Mouse (Mus musculus): Measurements from ENCODE around the gene Ubqln1.

DNA sequence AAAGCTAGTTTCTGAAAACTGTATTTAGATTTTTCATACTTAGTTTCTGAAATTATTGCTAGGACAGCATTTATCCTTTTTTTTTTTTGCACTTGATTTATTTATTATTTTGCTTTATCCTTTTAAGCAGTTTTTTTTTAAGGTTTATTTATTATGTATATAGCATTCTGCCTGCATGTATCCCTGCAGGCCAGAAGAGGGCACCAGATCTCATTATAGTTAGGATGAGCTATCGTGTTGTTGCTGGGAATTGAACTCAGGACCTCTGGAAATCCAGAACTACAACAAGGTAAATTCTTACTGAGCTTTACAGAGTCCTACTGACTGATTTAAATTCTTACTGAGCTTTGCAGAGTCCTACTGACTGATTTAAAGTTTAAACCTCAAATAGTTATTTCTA lies 37.8 kb upstream of the Ubqln1 start:
- TF ChIP-seq CTCF (IDR thresholded peaks at IDR 0.05; ENCODE audit: low read depth) = peak; percentile 58
- no peak for TF ChIP-seq EP300 (optimal IDR thresholded peaks at IDR 0.05)

All from stomach, postnatal 0 days (tissue).